Mouse (Mus musculus): ENCODE measurements around the gene Fbrs. TPM values are rescaled to one million over a fixed set of nuclear protein-coding genes. Genes with fewer than 3 reads are reported as not detected.
A peak's percentile ranks its signal among the peaks of the same experiment; 100 is the strongest.
"Not testable (repeated sequence)": the region's sequence is repeated elsewhere in the genome, so short reads cannot be mapped to it uniquely, and the experiment has no call there.

Gene Fbrs
- total RNA-seq, 1 experiment: 11.1 TPM

GRCm38 (mm10) chr7:127458371-127459122 lies 20.5 kb upstream of the Fbrs start:
- peak overlapping the region; percentile 2; the same call in 1 of the 2 replicates for H3K27ac ChIP-seq (ENCODE audit: insufficient read depth, low read depth, low read length, poor library complexity, severe bottlenecking)
- in situ Hi-C loops (cut with MboI; ENCODE audit: low sequenced_read_pairs in 2 of 2, unreplicated experiment in 2 of 2); H3K9ac ChIP-seq (ENCODE audit: insufficient read depth, low read depth, low read length, poor library complexity, severe bottlenecking); H3K4me1 ChIP-seq (ENCODE audit: control insufficient read depth in 2 of 2, insufficient read depth in 2 of 2, low read length in 2 of 2, poor library complexity in 1 of 2); H3K4me3 ChIP-seq (ENCODE audit: insufficient read depth in 1 of 2, low read depth in 1 of 2, low read length in 2 of 2, poor library complexity in 1 of 2, severe bottlenecking in 1 of 2); H3K9me3 ChIP-seq (ENCODE audit: control insufficient read depth, insufficient read depth, low read depth, low read length); DNase-seq (ENCODE audit: low read depth, low spot score): not testable (repeated sequence)
- peak; percentile 80; the same call in 1 of the 2 replicates for TF ChIP-seq ZNF384 (IDR thresholded peaks at IDR 0.05; ENCODE audit: low read depth, low read length)
- peaks cover 19% of the 10 kb centered on the region for H3K36me3 ChIP-seq (ENCODE audit: control insufficient read depth, insufficient read depth, low read length, poor library complexity, severe bottlenecking)

- DNase-seq (ENCODE audit: low read depth, low spot score); H3K4me1 ChIP-seq (ENCODE audit: control insufficient read depth in 2 of 2, insufficient read depth in 2 of 2, low read length in 2 of 2, poor library complexity in 1 of 2); H3K4me3 ChIP-seq (ENCODE audit: insufficient read depth in 1 of 2, low read depth in 1 of 2, low read length in 2 of 2, poor library complexity in 1 of 2, severe bottlenecking in 1 of 2); H3K9ac ChIP-seq (ENCODE audit: insufficient read depth, low read depth, low read length, poor library complexity, severe bottlenecking); in situ Hi-C loops (cut with MboI; ENCODE audit: low sequenced_read_pairs in 2 of 2, unreplicated experiment in 2 of 2); H3K9me3 ChIP-seq (ENCODE audit: control insufficient read depth, insufficient read depth, low read depth, low read length); H3K27ac ChIP-seq (ENCODE audit: insufficient read depth, low read depth, low read length, poor library complexity, severe bottlenecking): not testable (repeated sequence)
- H3K36me3 ChIP-seq (ENCODE audit: control insufficient read depth, insufficient read depth, low read length, poor library complexity, severe bottlenecking): peaks cover 19% of the 10 kb centered on the region
Measured at GRCm38 (mm10) chr7:127459311-127459710, 19.7 kb upstream of the Fbrs start, which contains the start of gene Prr14. TSS of gene Prr14 (plus strand) at chr7:127459611.

DNA sequence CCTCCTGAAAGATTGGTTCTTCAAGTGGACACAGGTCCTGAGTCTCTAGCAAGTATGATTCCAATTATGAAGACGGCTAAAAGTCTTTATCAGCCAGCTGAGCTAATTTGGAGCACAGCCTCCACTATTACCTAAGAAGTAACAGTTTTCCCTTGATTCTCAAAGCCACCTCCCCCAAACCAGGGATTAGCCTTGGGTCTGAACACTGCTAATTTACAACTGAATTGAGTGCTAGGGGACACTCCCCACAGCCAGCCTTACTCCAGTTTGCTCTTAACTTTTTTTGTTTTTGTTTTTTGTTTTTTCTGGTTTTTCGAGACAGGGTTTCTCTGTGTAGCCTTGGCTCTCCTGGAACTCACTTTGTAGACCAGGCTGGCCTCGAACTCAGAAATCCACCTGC lies 13.8 kb upstream of the Fbrs start:
- H3K4me3 ChIP-seq (ENCODE audit: insufficient read depth in 1 of 2, low read depth in 1 of 2, low read length in 2 of 2, poor library complexity in 1 of 2, severe bottlenecking in 1 of 2): no peak overlapping the region
- H3K27ac ChIP-seq (ENCODE audit: insufficient read depth, low read depth, low read length, poor library complexity, severe bottlenecking): peak overlapping the region; percentile 93
- DNase-seq (ENCODE audit: low read depth, low spot score): no peak
- H3K9ac ChIP-seq (ENCODE audit: insufficient read depth, low read depth, low read length, poor library complexity, severe bottlenecking): no peak overlapping the region
- H3K36me3 ChIP-seq (ENCODE audit: control insufficient read depth, insufficient read depth, low read length, poor library complexity, severe bottlenecking): peaks cover 16% of the 10 kb centered on the region
- H3K4me1 ChIP-seq (ENCODE audit: control insufficient read depth in 2 of 2, insufficient read depth in 2 of 2, low read length in 2 of 2, poor library complexity in 1 of 2): no peaks in the 10 kb centered on the region
- TF ChIP-seq ZC3H11A (IDR thresholded peaks at IDR 0.05; ENCODE audit: borderline replicate concordance, low read depth, low read length) (no peak), MAFK (IDR thresholded peaks at IDR 0.05; ENCODE audit: insufficient read depth, low read depth, low read length) (no peak), ZNF384 (IDR thresholded peaks at IDR 0.05; ENCODE audit: low read depth, low read length) (no peak), CHD2 (IDR thresholded peaks at IDR 0.05; ENCODE audit: low read depth, low read length) (no peak), HCFC1 (IDR thresholded peaks at IDR 0.05; ENCODE audit: borderline replicate concordance, insufficient read depth, low read length) (no peak)
- peaks cover 12% of the 10 kb centered on the region; the same call in 1 of the 2 replicates for H3K9me3 ChIP-seq (ENCODE audit: control insufficient read depth, insufficient read depth, low read depth, low read length)
- in situ Hi-C loops (cut with MboI; ENCODE audit: low sequenced_read_pairs in 2 of 2, unreplicated experiment in 2 of 2): no loop called here

GRCm38 (mm10) chr7:127465670-127466069 lies 13.3 kb upstream of the Fbrs start:
- Histone ChIP-seq H3K36me3 (ENCODE audit: control insufficient read depth, insufficient read depth, low read length, poor library complexity, severe bottlenecking) (peaks cover 15% of the 10 kb centered on the region), H3K9me3 (ENCODE audit: control insufficient read depth, insufficient read depth, low read depth, low read length) (peaks cover 12% of the 10 kb centered on the region; the same call in 1 of the 2 replicates), H3K27ac (ENCODE audit: insufficient read depth, low read depth, low read length, poor library complexity, severe bottlenecking) (peak overlapping the region; percentile 93)
- H3K4me1 ChIP-seq (ENCODE audit: control insufficient read depth in 2 of 2, insufficient read depth in 2 of 2, low read length in 2 of 2, poor library complexity in 1 of 2); in situ Hi-C loops (cut with MboI; ENCODE audit: low sequenced_read_pairs in 2 of 2, unreplicated experiment in 2 of 2); H3K4me3 ChIP-seq (ENCODE audit: insufficient read depth in 1 of 2, low read depth in 1 of 2, low read length in 2 of 2, poor library complexity in 1 of 2, severe bottlenecking in 1 of 2); H3K9ac ChIP-seq (ENCODE audit: insufficient read depth, low read depth, low read length, poor library complexity, severe bottlenecking); DNase-seq (ENCODE audit: low read depth, low spot score): not testable (repeated sequence)

GRCm38 (mm10) chr7:127466606-127467005 lies 12.4 kb upstream of the Fbrs start:
- Histone ChIP-seq H3K4me1 (ENCODE audit: control insufficient read depth in 2 of 2, insufficient read depth in 2 of 2, low read length in 2 of 2, poor library complexity in 1 of 2) (no peaks in the 10 kb centered on the region), H3K9me3 (ENCODE audit: control insufficient read depth, insufficient read depth, low read depth, low read length) (0 out of 2 replicates have a peak, but pooled peaks cover 10% of the 10 kb centered on the region), H3K4me3 (ENCODE audit: insufficient read depth in 1 of 2, low read depth in 1 of 2, low read length in 2 of 2, poor library complexity in 1 of 2, severe bottlenecking in 1 of 2) (no peak overlapping the region), H3K27ac (ENCODE audit: insufficient read depth, low read depth, low read length, poor library complexity, severe bottlenecking) (peak overlapping the region; percentile 93; the same call in 1 of the 2 replicates), H3K36me3 (ENCODE audit: control insufficient read depth, insufficient read depth, low read length, poor library complexity, severe bottlenecking) (peaks cover 11% of the 10 kb centered on the region), H3K9ac (ENCODE audit: insufficient read depth, low read depth, low read length, poor library complexity, severe bottlenecking) (no peak overlapping the region; the same call in 1 of the 2 replicates)
- DNase-seq (ENCODE audit: low read depth, low spot score): no peak
- 0 out of 2 replicates have a peak, but pooled peaks have one; percentile 22 for TF ChIP-seq CHD2 (IDR thresholded peaks at IDR 0.05; ENCODE audit: low read depth, low read length)
- no peak for TF ChIP-seq ZC3H11A (IDR thresholded peaks at IDR 0.05; ENCODE audit: borderline replicate concordance, low read depth, low read length)
- in situ Hi-C loops (cut with MboI; ENCODE audit: low sequenced_read_pairs in 2 of 2, unreplicated experiment in 2 of 2): no loop called here
